Mouse (Mus musculus): ENCODE results near the gene Tgfb1i1. TPM values are rescaled to one million over a fixed set of nuclear protein-coding genes. Genes with fewer than 3 reads are reported as not detected.

Gene Tgfb1i1
- polyA plus RNA-seq, 1 experiment from 2014 or later, result 38.2 TPM

DNA sequence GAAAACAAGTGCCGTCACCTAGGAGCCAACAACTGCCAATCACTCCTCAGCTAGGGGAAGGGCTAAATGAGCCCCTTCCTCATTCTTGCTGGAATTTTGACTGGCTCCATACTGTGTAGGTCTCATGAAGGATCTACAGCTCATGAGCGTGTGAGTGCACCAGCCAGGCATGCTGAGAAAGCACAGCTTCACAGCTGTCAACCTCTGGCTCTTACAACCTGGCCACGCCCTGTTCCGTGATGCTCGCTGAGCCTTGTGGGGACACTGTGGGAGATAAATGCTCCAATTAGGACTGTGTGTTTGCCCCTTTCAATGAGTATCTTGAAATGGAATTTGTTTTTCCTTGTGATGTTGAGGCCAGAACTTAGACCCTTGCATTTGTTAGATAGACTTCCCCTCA, 3.4 kb downstream of the Tgfb1i1 start:
- no peak overlapping the region for H3K27ac ChIP-seq (ENCODE audit: low read depth, low read length)
- no peak overlapping the region for H3K9ac ChIP-seq (ENCODE audit: low read depth, low read length)
- WGBS, result 85% methylated on average over 5 of the region's 5 CpGs
- DNase-seq (ENCODE audit: low spot score), result no peak
- ATAC-seq (replicated peaks; ENCODE audit: low FRiP score), result no peak
- H3K27me3 ChIP-seq (replicated peaks; ENCODE audit: control insufficient read depth, insufficient read depth, low read length), result peaks cover 13% of the 10 kb centered on the region
- peaks cover 5% of the 10 kb centered on the region for H3K36me3 ChIP-seq (ENCODE audit: control insufficient read depth, insufficient read depth, low read length)
- no peak overlapping the region for H3K4me2 ChIP-seq
- no peak overlapping the region for H3K4me3 ChIP-seq (ENCODE audit: low read depth, low read length)
- H3K4me1 ChIP-seq (replicated peaks; ENCODE audit: control insufficient read depth, insufficient read depth, low read length), result peaks cover 5% of the 10 kb centered on the region
- no peaks in the 10 kb centered on the region for H3K9me3 ChIP-seq (ENCODE audit: control insufficient read depth, low read length)

DNA sequence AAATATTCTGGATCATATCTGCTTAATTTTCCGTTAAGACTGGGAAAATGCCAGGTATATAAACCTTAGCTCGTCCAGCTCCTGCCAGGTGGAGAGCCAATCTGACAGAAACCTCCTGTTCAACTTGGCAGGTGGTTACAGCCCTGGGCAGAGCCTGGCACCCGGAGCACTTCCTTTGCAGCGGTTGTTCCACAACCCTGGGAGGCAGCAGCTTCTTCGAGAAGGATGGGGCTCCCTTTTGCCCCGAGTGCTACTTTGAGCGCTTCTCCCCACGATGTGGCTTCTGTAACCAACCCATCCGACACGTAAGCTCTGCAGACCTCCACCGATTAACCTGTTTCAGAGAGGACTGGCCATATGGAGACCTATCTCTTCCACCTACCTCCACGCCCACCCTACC, 5.3 kb downstream of the Tgfb1i1 start:
- H3K4me3 ChIP-seq (ENCODE audit: low read depth, low read length), result no peak overlapping the region

DNA sequence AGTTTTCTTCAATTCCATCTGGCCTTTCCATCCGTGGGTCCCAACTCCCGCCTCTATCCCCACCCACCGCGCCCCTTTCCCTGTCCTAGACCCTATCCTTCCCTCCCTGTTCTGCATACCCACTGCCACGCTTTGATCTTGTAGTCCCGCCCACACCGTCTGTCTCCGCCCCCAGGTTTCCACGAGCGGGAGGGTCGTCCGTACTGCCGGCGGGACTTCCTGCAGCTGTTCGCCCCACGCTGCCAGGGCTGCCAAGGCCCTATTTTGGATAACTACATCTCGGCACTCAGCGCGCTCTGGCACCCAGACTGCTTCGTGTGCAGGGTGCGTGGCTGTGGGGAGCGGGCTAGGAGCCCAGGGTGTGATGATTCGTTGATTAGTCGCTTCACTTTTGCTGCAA, 6.0 kb downstream of the Tgfb1i1 start:
- H3K4me3 ChIP-seq (ENCODE audit: low read depth, low read length), result no peak overlapping the region
- peaks cover 13% of the 10 kb centered on the region for H3K27me3 ChIP-seq (replicated peaks; ENCODE audit: control insufficient read depth, insufficient read depth, low read length)
- H3K9ac ChIP-seq (ENCODE audit: low read depth, low read length), result 0 out of 2 replicates have a peak overlapping the region, but pooled peaks have one; percentile 5
- WGBS, result 24% methylated on average over 24 of the region's 24 CpGs
- H3K27ac ChIP-seq (ENCODE audit: low read depth, low read length), result no peak overlapping the region
- H3K9me3 ChIP-seq (ENCODE audit: control insufficient read depth, low read length), result no peaks in the 10 kb centered on the region
- peaks cover 4% of the 10 kb centered on the region for H3K36me3 ChIP-seq (ENCODE audit: control insufficient read depth, insufficient read depth, low read length)
- no peak for ATAC-seq (replicated peaks; ENCODE audit: low FRiP score)
- peaks cover 7% of the 10 kb centered on the region for H3K4me1 ChIP-seq (replicated peaks; ENCODE audit: control insufficient read depth, insufficient read depth, low read length)
- DNase-seq (ENCODE audit: low spot score), result peak; percentile 35
- H3K4me2 ChIP-seq, result peak overlapping the region; percentile 49

More for the DNA sequence above, 5.3 kb downstream of the Tgfb1i1 start:
- DNase-seq (ENCODE audit: low spot score) (peak; percentile 27), ATAC-seq (replicated peaks; ENCODE audit: low FRiP score) (no peak)
- H3K9ac ChIP-seq (ENCODE audit: low read depth, low read length), result no peak overlapping the region
- peaks cover 4% of the 10 kb centered on the region for H3K4me1 ChIP-seq (replicated peaks; ENCODE audit: control insufficient read depth, insufficient read depth, low read length)
- H3K27me3 ChIP-seq (replicated peaks; ENCODE audit: control insufficient read depth, insufficient read depth, low read length), result peaks cover 13% of the 10 kb centered on the region
- H3K27ac ChIP-seq (ENCODE audit: low read depth, low read length), result no peak overlapping the region
- peak overlapping the region; percentile 49 for H3K4me2 ChIP-seq
- H3K36me3 ChIP-seq (ENCODE audit: control insufficient read depth, insufficient read depth, low read length), result peaks cover 4% of the 10 kb centered on the region
- 62% methylated on average over 12 of the region's 12 CpGs for WGBS
- no peaks in the 10 kb centered on the region for H3K9me3 ChIP-seq (ENCODE audit: control insufficient read depth, low read length)

DNA sequence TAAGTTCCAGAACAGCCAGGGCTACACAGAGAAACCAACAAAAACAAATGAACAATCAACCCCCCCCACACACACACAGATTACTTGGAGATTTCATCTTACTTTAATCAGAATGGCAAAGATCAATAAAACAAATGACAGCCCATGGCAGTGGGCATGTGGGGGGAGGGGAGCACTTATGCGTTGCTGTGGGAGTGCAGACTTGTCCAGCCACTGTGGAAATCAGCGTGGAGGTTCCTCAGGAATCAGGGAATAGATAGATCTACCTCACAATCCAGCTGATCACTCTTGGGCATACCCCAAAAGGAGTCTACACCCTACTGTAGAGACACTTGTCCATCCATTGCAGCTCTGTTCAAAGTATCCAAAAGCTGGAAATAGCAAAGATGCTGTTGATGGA, 8.4 kb downstream of the Tgfb1i1 start:
- H3K9me3 ChIP-seq (ENCODE audit: control insufficient read depth, low read length), result no peaks in the 10 kb centered on the region
- ATAC-seq (replicated peaks; ENCODE audit: low FRiP score) (no peak), DNase-seq (ENCODE audit: low spot score) (no peak)
- H3K36me3 ChIP-seq (ENCODE audit: control insufficient read depth, insufficient read depth, low read length), result peaks cover 4% of the 10 kb centered on the region
- H3K27ac ChIP-seq (ENCODE audit: low read depth, low read length), result no peak overlapping the region
- 58% methylated on average over 2 of the region's 2 CpGs for WGBS
- no peak overlapping the region for H3K9ac ChIP-seq (ENCODE audit: low read depth, low read length)
- H3K4me1 ChIP-seq (replicated peaks; ENCODE audit: control insufficient read depth, insufficient read depth, low read length), result peaks cover 5% of the 10 kb centered on the region; the same call in 1 of the 2 replicates
- no peak overlapping the region for H3K4me2 ChIP-seq
- H3K4me3 ChIP-seq (ENCODE audit: low read depth, low read length), result no peak overlapping the region
- H3K27me3 ChIP-seq (replicated peaks; ENCODE audit: control insufficient read depth, insufficient read depth, low read length), result peaks cover 16% of the 10 kb centered on the region

GRCm38 (mm10) chr7:128255757-128256156, 9.1 kb downstream of the Tgfb1i1 start:
- 72% methylated on average over 5 of the region's 5 CpGs for WGBS
- H3K4me1 ChIP-seq (replicated peaks; ENCODE audit: control insufficient read depth, insufficient read depth, low read length), result peaks cover 5% of the 10 kb centered on the region; the same call in 1 of the 2 replicates
- H3K27me3 ChIP-seq (replicated peaks; ENCODE audit: control insufficient read depth, insufficient read depth, low read length), result peaks cover 16% of the 10 kb centered on the region
- no peak overlapping the region for H3K9ac ChIP-seq (ENCODE audit: low read depth, low read length)
- H3K9me3 ChIP-seq (ENCODE audit: control insufficient read depth, low read length), result no peaks in the 10 kb centered on the region
- H3K36me3 ChIP-seq (ENCODE audit: control insufficient read depth, insufficient read depth, low read length), result peaks cover 4% of the 10 kb centered on the region
- no peak overlapping the region for H3K4me3 ChIP-seq (ENCODE audit: low read depth, low read length)
- H3K4me2 ChIP-seq, result no peak overlapping the region
- DNase-seq (ENCODE audit: low spot score) (no peak), ATAC-seq (replicated peaks; ENCODE audit: low FRiP score) (no peak)
- H3K27ac ChIP-seq (ENCODE audit: low read depth, low read length), result no peak overlapping the region

GRCm38 (mm10) chr7:128256783-128257334, 10.2 kb downstream of the Tgfb1i1 start:
- H3K4me1 ChIP-seq (replicated peaks; ENCODE audit: control insufficient read depth, insufficient read depth, low read length), result peaks cover 5% of the 10 kb centered on the region; the same call in 1 of the 2 replicates
- ATAC-seq (replicated peaks; ENCODE audit: low FRiP score), result no peak
- no peak overlapping the region for H3K9ac ChIP-seq (ENCODE audit: low read depth, low read length)
- no peak overlapping the region for H3K4me3 ChIP-seq (ENCODE audit: low read depth, low read length)
- H3K9me3 ChIP-seq (ENCODE audit: control insufficient read depth, low read length), result no peaks in the 10 kb centered on the region
- no peak for DNase-seq (ENCODE audit: low spot score)
- H3K4me2 ChIP-seq, result no peak overlapping the region
- peaks cover 4% of the 10 kb centered on the region for H3K36me3 ChIP-seq (ENCODE audit: control insufficient read depth, insufficient read depth, low read length)
- H3K27ac ChIP-seq (ENCODE audit: low read depth, low read length), result no peak overlapping the region
- WGBS, result 58% methylated on average over 5 of the region's 5 CpGs
- H3K27me3 ChIP-seq (replicated peaks; ENCODE audit: control insufficient read depth, insufficient read depth, low read length), result peaks cover 14% of the 10 kb centered on the region

DNA sequence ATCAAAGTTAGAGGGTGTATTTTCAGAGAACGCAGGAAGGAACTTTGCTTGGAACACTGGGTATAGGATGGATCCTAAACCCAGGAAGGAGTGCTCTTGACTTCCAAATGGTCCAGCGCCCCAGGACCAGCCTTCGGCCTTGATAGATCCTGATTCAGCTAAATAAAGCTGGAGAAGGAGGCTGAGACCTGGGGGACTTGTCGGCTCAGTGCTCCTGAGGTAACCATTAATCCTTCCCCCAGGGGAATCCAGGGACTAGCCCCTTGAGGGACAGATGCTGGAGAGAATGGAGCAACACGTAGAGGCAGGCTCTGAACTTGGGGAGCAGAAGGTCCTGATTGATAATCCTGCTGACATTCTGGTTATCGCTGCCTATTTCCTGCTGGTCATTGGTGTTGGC, 18.8 kb downstream of the Tgfb1i1 start, which contains the start of gene Slc5a2:
Slc5a2 (plus strand) TSS at position 247 of the 400 bp plus-strand sequence.
- Histone ChIP-seq H3K4me1 (replicated peaks; ENCODE audit: control insufficient read depth, insufficient read depth, low read length) (peaks cover 4% of the 10 kb centered on the region), H3K4me3 (ENCODE audit: low read depth, low read length) (no peak within 1 kb of the TSS), H3K4me2 (no peak within 1 kb of the TSS), H3K36me3 (ENCODE audit: control insufficient read depth, insufficient read depth, low read length) (no peaks in the 10 kb centered on the region), H3K9me3 (ENCODE audit: control insufficient read depth, low read length) (no peaks in the 10 kb centered on the region), H3K9ac (ENCODE audit: low read depth, low read length) (no peak within 1 kb of the TSS), H3K27me3 (replicated peaks; ENCODE audit: control insufficient read depth, insufficient read depth, low read length) (peaks cover 5% of the 10 kb centered on the region; the same call in 1 of the 2 replicates), H3K27ac (ENCODE audit: low read depth, low read length) (no peak within 1 kb of the TSS)
- 69% methylated on average over 6 of the region's 6 CpGs for WGBS
- ATAC-seq (replicated peaks; ENCODE audit: low FRiP score) (no peak), DNase-seq (ENCODE audit: low spot score) (no peak)

DNA sequence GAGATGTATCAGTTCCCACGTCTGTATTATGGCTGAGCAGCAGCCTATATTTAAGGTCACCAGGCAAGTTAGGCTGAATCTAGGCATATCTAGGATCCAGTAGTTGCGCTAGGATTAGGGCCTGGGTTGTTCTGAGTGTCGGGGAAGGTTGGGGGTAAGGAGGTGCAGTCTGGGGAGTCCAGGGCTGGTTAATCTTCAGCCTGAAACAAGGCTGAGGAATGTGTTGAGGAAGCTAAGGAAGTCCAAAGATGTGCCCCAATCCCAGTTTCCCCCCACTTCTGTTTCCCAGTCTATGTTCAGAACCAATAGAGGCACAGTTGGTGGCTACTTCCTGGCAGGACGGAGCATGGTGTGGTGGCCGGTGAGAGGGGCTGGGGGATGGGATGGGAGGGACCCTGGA, 19.4 kb downstream of the Tgfb1i1 start:
- peaks cover 10% of the 10 kb centered on the region for H3K4me1 ChIP-seq (replicated peaks; ENCODE audit: control insufficient read depth, insufficient read depth, low read length)
- peaks cover 5% of the 10 kb centered on the region; the same call in 1 of the 2 replicates for H3K27me3 ChIP-seq (replicated peaks; ENCODE audit: control insufficient read depth, insufficient read depth, low read length)
- H3K4me2 ChIP-seq, result no peak overlapping the region
- H3K36me3 ChIP-seq (ENCODE audit: control insufficient read depth, insufficient read depth, low read length), result peaks cover 4% of the 10 kb centered on the region; the same call in 1 of the 2 replicates
- no peak overlapping the region for H3K27ac ChIP-seq (ENCODE audit: low read depth, low read length)
- no peak for DNase-seq (ENCODE audit: low spot score)
- WGBS, result 64% methylated on average over 5 of the region's 5 CpGs
- ATAC-seq (replicated peaks; ENCODE audit: low FRiP score), result no peak
- H3K4me3 ChIP-seq (ENCODE audit: low read depth, low read length), result no peak overlapping the region
- H3K9ac ChIP-seq (ENCODE audit: low read depth, low read length), result no peak overlapping the region
- no peaks in the 10 kb centered on the region for H3K9me3 ChIP-seq (ENCODE audit: control insufficient read depth, low read length)

GRCm38 (mm10) chr7:128267391-128267790, 20.8 kb downstream of the Tgfb1i1 start:
- H3K4me1 ChIP-seq (replicated peaks; ENCODE audit: control insufficient read depth, insufficient read depth, low read length), result peaks cover 11% of the 10 kb centered on the region
- peaks cover 13% of the 10 kb centered on the region; the same call in 1 of the 2 replicates for H3K36me3 ChIP-seq (ENCODE audit: control insufficient read depth, insufficient read depth, low read length)
- 65% methylated on average over 13 of the region's 13 CpGs for WGBS
- no peaks in the 10 kb centered on the region for H3K9me3 ChIP-seq (ENCODE audit: control insufficient read depth, low read length)
- H3K27me3 ChIP-seq (replicated peaks; ENCODE audit: control insufficient read depth, insufficient read depth, low read length), result peaks cover 5% of the 10 kb centered on the region; the same call in 1 of the 2 replicates
- H3K4me3 ChIP-seq (ENCODE audit: low read depth, low read length), result no peak overlapping the region
- ATAC-seq (replicated peaks; ENCODE audit: low FRiP score) (no peak), DNase-seq (ENCODE audit: low spot score) (no peak)
- H3K27ac ChIP-seq (ENCODE audit: low read depth, low read length), result no peak overlapping the region
- H3K4me2 ChIP-seq, result no peak overlapping the region
- no peak overlapping the region for H3K9ac ChIP-seq (ENCODE audit: low read depth, low read length)
